Mouse (Mus musculus): ENCODE measurements around the gene Dapk2.

DNA sequence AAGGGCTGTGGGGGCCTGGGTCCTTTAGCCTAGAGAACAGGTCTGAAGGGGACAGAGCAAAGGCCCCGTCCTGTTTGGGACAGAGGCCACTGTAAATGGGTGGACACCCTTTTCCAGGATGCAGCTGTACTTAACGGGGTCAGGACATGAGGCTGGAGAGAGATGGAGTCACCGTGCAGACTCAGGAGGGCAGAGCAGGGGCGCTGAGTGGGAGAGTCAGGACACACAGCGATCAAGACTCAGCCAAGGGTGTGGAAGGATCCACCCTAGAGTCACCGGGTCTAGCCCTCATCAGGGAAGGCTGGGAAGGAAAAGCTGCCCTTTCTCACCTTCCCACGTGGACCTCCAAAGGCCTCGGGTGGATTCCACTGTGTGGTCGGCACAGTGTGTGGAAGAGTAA is 6.0 kb upstream of the Dapk2 start:
- TF ChIP-seq CTCF (IDR thresholded peaks at IDR 0.05; ENCODE audit: low read depth) (no peak), EP300 (IDR thresholded peaks at IDR 0.05; ENCODE audit: low read depth) (no peak)
